19 mouse cellular contexts compared by ENCODE assay signal in the genomic region with DNA sequence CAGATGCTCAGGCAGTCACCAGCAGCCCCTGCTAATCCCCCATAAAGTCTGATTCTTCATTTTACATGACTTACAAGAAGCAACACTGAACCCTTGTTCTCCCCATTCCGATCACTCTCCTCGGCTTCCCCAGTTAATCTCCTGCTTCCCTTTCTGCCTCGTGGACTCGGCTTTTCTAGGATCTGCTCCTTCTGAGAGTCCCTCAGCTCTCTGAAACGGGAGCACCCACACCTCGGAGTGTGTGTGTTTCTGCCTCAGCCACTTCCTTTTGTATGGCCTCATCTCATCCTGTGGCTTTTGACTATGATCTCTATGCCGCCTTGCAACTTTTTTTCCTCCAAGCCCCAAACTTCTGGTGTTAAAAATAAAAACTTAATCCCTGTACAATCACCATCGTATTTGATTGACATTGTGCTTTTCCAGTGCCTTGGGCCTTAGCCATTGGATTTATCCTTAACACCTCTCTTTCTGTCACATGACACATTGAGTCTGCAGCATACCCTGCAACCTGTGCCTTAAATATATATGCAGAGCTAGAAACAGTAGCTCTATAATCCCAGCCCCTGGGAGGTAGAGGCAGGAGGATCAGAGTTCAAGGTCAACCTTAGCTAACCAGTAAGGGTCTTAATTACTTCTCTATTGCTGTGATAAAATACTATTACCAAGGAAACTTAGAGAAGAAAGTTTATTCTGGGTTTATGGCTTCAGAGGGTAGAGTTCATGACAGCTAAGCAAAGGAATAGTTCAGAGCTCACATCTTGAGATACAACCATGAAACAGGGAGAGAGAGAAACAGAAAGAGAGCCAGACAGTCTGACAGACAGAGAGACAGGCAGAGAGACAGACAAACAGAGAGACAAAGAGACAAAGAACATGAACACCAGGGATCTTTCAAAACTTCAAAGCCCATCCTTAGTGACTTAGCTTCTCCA. TPM values are rescaled to one million over a fixed set of nuclear protein-coding genes. Genes with fewer than 3 reads are reported as not detected.
A peak's percentile ranks its signal among the peaks of the same experiment; 100 is the strongest.
DNase-seq lines count a peak whose midpoint lies in the region; ATAC-seq lines count a peak whose summit lies in the region.
"Had no signal": no experiment of that assay in that cellular context is flagged by ENCODE, and none has a peak within 500 bp of the region (broad histone marks: within the 10 kb centered on the region; RNA-seq: fewer than 3 reads in every experiment).

No protein-coding gene starts in this region.

- no peaks in the 10 kb centered on the region for H3K36me3 ChIP-seq in limb, embryonic 10.5 days
- H3K36me3 ChIP-seq: embryonic facial prominence, embryonic 10.5 days; G1E; liver, embryonic 15.5 days had no signal

- no peaks in the 10 kb centered on the region for H3K4me1 ChIP-seq in limb, embryonic 10.5 days
- H3K4me1 ChIP-seq: embryonic facial prominence, embryonic 10.5 days; liver, embryonic 15.5 days had no signal

- no peak overlapping the region for H3K4me3 ChIP-seq in limb, embryonic 10.5 days
- H3K4me3 ChIP-seq: embryonic facial prominence, embryonic 10.5 days; liver, embryonic 15.5 days had no signal

- H3K27ac ChIP-seq in limb, embryonic 10.5 days, result no peak overlapping the region
- H3K27ac ChIP-seq: embryonic facial prominence, embryonic 10.5 days; hindbrain, embryonic 14.5 days; liver, embryonic 15.5 days had no signal

- ATAC-seq in common myeloid progenitor, adult 5-6 weeks (replicated peaks; ENCODE audit: low read depth, poor library complexity, severe bottlenecking), result peak; percentile 73
- ATAC-seq: forebrain, embryonic 14.5 days; lung, postnatal 0 days had no signal

- 76% methylated on average over 8 of the region's 8 CpGs for WGBS in limb, embryonic 10.5 days

- DNase-seq in CD4-positive helper T cell, adult 2 months (ENCODE audit: low read depth, low spot score), result peak; percentile 54
- DNase-seq in limb, embryonic 10.5 days (ENCODE audit: low spot score), result peak; percentile 20
- peak; percentile 20 to 37 for DNase-seq in thymus, postnatal 10 days (ENCODE audit: low spot score in 2 of 2)
- no peak for DNase-seq in urinary bladder, postnatal 4 days (ENCODE audit: low spot score in 2 of 2)
- DNase-seq in layer of hippocampus, postnatal 25 days (ENCODE audit: extremely low spot score in 1 of 2, low spot score in 1 of 2), result no peak
- DNase-seq in cerebellum, adult 9-10 months, result no peak
- no peak for DNase-seq in heart, adult 9 months (ENCODE audit: low spot score in 2 of 2)
- DNase-seq: B cell, adult 2 months; cerebellum, postnatal 14 days; kidney, adult 2 months; kidney, postnatal 14 days; right cerebral cortex, postnatal 4 days had no signal

- H3K9me3 ChIP-seq in limb, embryonic 10.5 days (replicated peaks), result no peaks in the 10 kb centered on the region
- H3K9me3 ChIP-seq: embryonic facial prominence, embryonic 10.5 days; G1E; liver, embryonic 15.5 days had no signal

- no peaks in the 10 kb centered on the region for H3K27me3 ChIP-seq in limb, embryonic 10.5 days (ENCODE audit: low read depth, poor library complexity, severe bottlenecking)
- H3K27me3 ChIP-seq: liver, embryonic 15.5 days had no signal

RNA-seq across cellular contexts. Expression of a gene that starts 16.5 kb away (rescaled TPM):
- 21.9 and 34.1 TPM in 2 replicates for total RNA-seq in common myeloid progenitor, adult 5-6 weeks (2017)
- polyA plus RNA-seq in limb, embryonic 10.5 days (2016; fragmentation: Nextera tagmentation; extraction: Ambion mirVana), result 12.0 and 13.1 TPM in 2 replicates
- 1 to 10 TPM; 4.3 to 4.5 TPM for total RNA-seq in layer of hippocampus, postnatal 25 days (2021)

Comparison
In these comparisons a context has a peak if more than half of its experiments do, and no peak if none do; other contexts are left out.
1. DNase-seq: peak in CD4-positive helper T cell, adult 2 months (single experiment), limb, embryonic 10.5 days (single experiment) and thymus, postnatal 10 days (2 of 2); none in urinary bladder, postnatal 4 days (0 of 2), layer of hippocampus, postnatal 25 days (0 of 2), cerebellum, adult 9-10 months (single experiment) and heart, adult 9 months (0 of 2).